Mouse (Mus musculus) hematopoietic stem cell, adult 5-6 weeks (primary cell): Measurements from ENCODE around the gene Slc5a8. TPM values are rescaled to one million over a fixed set of nuclear protein-coding genes. Genes with fewer than 3 reads are reported as not detected.

Experiments used
- ATAC-seq, 2 experiments: fragments of 125-278 bp in 1 of 2; replicated peaks in 1 of 2; 2 replicates each; pipeline ENCODE4 v1.8.0; 2016 to 2017; ENCODE audit warnings: inconsistent platforms in 2 of 2, mild to moderate bottlenecking in 2 of 2, moderate number of reproducible peaks in 2 of 2, low read depth in 1 of 2, moderate TSS enrichment in 1 of 2; ENCODE audit not compliant: low FRiP score in 2 of 2, poor library complexity in 2 of 2, severe bottlenecking in 2 of 2, insufficient read depth in 1 of 2, low TSS enrichment in 1 of 2
- total RNA-seq: library from RNA; stranded (forward); fragments of 172-1452, 232-1000 nt; gene quantifications from 2 replicates; pipeline ENCODE4 v1.2.3, GENCODE M21; 2017

The Slc5a8 gene
- total RNA-seq, result not detected in 2 replicates

GRCm38 (mm10) chr10:88885632-88886090 lies at the start of gene Slc5a8:
Slc5a8 (plus strand) TSS chr10:88885992.
- no peak for ATAC-seq

GRCm38 (mm10) chr10:88848876-88849476 lies 36.8 kb upstream of the Slc5a8 start:
- ATAC-seq, result no peak

GRCm38 (mm10) chr10:88849976-88850375 lies 35.8 kb upstream of the Slc5a8 start:
- ATAC-seq, result no peak

GRCm38 (mm10) chr10:88853326-88853725 lies 32.5 kb upstream of the Slc5a8 start:
- no peak for ATAC-seq

GRCm38 (mm10) chr10:88860911-88861310 lies 24.9 kb upstream of the Slc5a8 start:
- ATAC-seq, result no peak

GRCm38 (mm10) chr10:88861416-88861815 lies 24.4 kb upstream of the Slc5a8 start:
- ATAC-seq, result no peak

GRCm38 (mm10) chr10:88862293-88862692 lies 23.5 kb upstream of the Slc5a8 start:
- no peak for ATAC-seq

GRCm38 (mm10) chr10:88866017-88866416 lies 19.8 kb upstream of the Slc5a8 start:
- no peak for ATAC-seq

GRCm38 (mm10) chr10:88874870-88875269 lies 10.9 kb upstream of the Slc5a8 start:
- ATAC-seq, result no peak

- no peak for ATAC-seq
These were observed 8.4 kb upstream of the Slc5a8 start for GRCm38 (mm10) chr10:88877421-88877820.

GRCm38 (mm10) chr10:88883721-88884120 lies 2.1 kb upstream of the Slc5a8 start:
- no peak for ATAC-seq

- no peak for ATAC-seq
These were observed 956 bp upstream of the Slc5a8 start for GRCm38 (mm10) chr10:88884836-88885235.

GRCm38 (mm10) chr10:88886114-88886513 lies 322 bp downstream of the Slc5a8 start:
- no peak for ATAC-seq

GRCm38 (mm10) chr10:88888376-88888775 lies 2.6 kb downstream of the Slc5a8 start:
- ATAC-seq, result no peak

- ATAC-seq, result no peak
These were observed 5.6 kb downstream of the Slc5a8 start for GRCm38 (mm10) chr10:88891410-88891809.

GRCm38 (mm10) chr10:88892560-88893087 lies 6.8 kb downstream of the Slc5a8 start:
- no peak for ATAC-seq

- ATAC-seq, result no peak
These were observed 11.2 kb downstream of the Slc5a8 start for GRCm38 (mm10) chr10:88897032-88897431.

- no peak for ATAC-seq
These were observed 64.0 kb downstream of the Slc5a8 start for GRCm38 (mm10) chr10:88949649-88950296.

- ATAC-seq, result no peak
These were observed 64.5 kb downstream of the Slc5a8 start for GRCm38 (mm10) chr10:88950297-88950653.
